Mouse (Mus musculus) liver, embryonic 14.5 days (tissue): ENCODE measurements at regions not wholly inside any gene's neighbourhood (a gene's known extent, or its start where the extent isn't known, plus 50 kb on each side); places are given as distances from the start of the nearest gene placed in this dataset.
A peak's percentile ranks its signal among the peaks of the same experiment; 100 is the strongest.

Source experiments
- ATAC-seq: fragments of 200-750 bp; cut with Nextera tagmentation; 2 replicates; pipeline ENCODE4 v1.8.0; 2017; ENCODE audit warnings: moderate number of reproducible peaks, mild to moderate bottlenecking, moderate library complexity; ENCODE audit not compliant: insufficient read depth
- DNase-seq, 3 experiments: peaks; one replicate each; pipeline ENCODE4 v3.0.0-alpha.2; 2012 to 2013; ENCODE audit warnings: low read depth in 3 of 3, low spot score in 3 of 3
- H3K27ac ChIP-seq: fragments of 300-500 bp; sonication (generic); 2 replicates; pipeline ENCODE4 v1.5.1; 2014; ENCODE audit warnings: moderate library complexity, mild to moderate bottlenecking, control low read depth, inconsistent platforms
- H3K27me3 ChIP-seq: fragments of 300-500 bp; sonication (generic); 2 replicates; pipeline ENCODE4 v1.6.1; 2014; ENCODE audit warnings: mild to moderate bottlenecking, low read length, moderate library complexity; ENCODE audit not compliant: control insufficient read depth, insufficient read depth
- H3K36me3 ChIP-seq: fragments of 300-500 bp; sonication (generic); replicated peaks from 2 replicates; pipeline ENCODE4 v1.6.1; 2014; ENCODE audit warnings: low read depth; ENCODE audit not compliant: control insufficient read depth, insufficient read depth
- H3K4me1 ChIP-seq, 2 experiments: fragments of 200-500 bp in 1 of 2; fragments of 300-500 bp in 1 of 2; sonication (generic) in 1 of 2; replicated peaks; 2 replicates each; pipeline ENCODE4 v1.6.1; 2012 to 2014; ENCODE audit warnings: antibody characterized with exemption in 1 of 2, inconsistent platforms in 1 of 2, low read length in 1 of 2; ENCODE audit not compliant: control insufficient read depth in 2 of 2, insufficient read depth in 2 of 2
- H3K4me2 ChIP-seq: fragments of 300-500 bp; sonication (generic); 2 replicates; pipeline ENCODE4 v1.6.1; 2014; ENCODE audit warnings: low read depth, mild to moderate bottlenecking, control low read depth, moderate library complexity
- H3K4me3 ChIP-seq, 2 experiments: fragments of 200-500 bp in 1 of 2; fragments of 300-500 bp in 1 of 2; sonication (generic) in 1 of 2; 2 replicates each; pipeline ENCODE4 v1.5.1; 2012 to 2014; ENCODE audit warnings: low read depth in 2 of 2, low read length in 2 of 2, mild to moderate bottlenecking in 2 of 2, control low read depth in 1 of 2, inconsistent platforms in 1 of 2, moderate library complexity in 1 of 2; ENCODE audit not compliant: insufficient read depth in 1 of 2
- H3K9ac ChIP-seq: fragments of 300-500 bp; sonication (generic); replicated peaks from 2 replicates; pipeline ENCODE4 v1.6.1; 2014; ENCODE audit warnings: mild to moderate bottlenecking, control low read depth, moderate library complexity
- H3K9me3 ChIP-seq: fragments of 300-500 bp; sonication (generic); 2 replicates; pipeline ENCODE4 v1.6.1; 2016; ENCODE audit warnings: low read length, mixed read lengths; ENCODE audit not compliant: control insufficient read depth
- CTCF ChIP-seq: IDR thresholded peaks from 2 replicates; pipeline ENCODE4 v1.5.1; 2016; ENCODE audit warnings: antibody characterized with exemption, low read depth, control low read depth
- EP300 ChIP-seq: IDR thresholded peaks from 2 replicates; pipeline ENCODE4 v1.6.1; 2016; ENCODE audit warnings: antibody characterized with exemption, low read depth
- WGBS: fragments of 180-500 bp; shearing (Covaris S2); extraction: QIAGEN DNeasy Blood & Tissue Kit; methylation state at CpG from one replicate; pipeline ENCODE4 v1.1.7; 2014; ENCODE audit not compliant: insufficient replicate concordance; 5-methylcytosine and 5-hydroxymethylcytosine counted together

DNA sequence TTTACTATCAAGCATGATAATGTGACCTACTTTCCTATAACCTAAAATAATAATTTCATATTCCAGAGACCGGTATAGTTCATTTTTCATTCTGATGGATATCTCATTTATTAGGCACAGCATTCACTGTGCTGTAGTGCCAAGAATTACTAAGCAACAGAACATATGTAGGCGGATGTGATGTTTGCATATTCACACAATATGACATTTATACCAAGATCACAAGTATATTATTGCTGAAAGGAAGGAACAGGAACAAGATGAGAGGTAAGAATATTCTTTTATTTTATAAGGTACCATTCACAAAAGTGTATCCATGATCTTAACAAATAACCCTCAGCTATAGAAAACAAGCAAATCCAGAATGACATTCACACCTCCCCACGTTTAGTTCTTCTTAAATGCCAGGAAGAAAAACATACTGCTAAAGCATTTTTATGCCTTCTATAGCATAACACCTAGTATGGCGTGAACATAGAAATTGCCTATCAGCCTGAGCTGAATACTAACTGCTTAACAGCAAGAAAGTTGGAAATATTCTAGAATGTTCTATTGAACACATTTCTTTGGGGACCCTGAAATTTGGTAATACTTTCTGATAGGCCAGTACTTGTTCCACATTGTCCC lies 1062.8 kb upstream of the Acvr2a start:
- TF ChIP-seq CTCF (no peak), EP300 (no peak)

DNA sequence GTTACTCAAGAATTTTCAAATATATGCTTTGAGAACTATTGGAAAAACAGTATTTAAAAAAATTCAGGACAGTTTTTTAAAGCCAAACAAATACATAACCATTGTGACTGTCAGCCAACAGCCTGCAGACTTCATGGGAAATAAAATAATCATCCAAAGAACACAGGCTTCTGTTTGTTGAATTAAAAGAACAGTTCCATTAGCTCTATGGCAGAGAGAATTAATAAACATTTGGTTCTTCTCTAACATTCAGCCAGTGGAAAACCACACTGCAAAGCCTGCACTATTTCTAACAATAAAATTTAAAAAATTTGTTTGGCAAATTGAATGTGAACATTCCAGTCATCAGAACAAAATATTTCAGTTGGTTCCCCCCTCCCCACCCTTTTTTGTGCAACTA lies 1058.2 kb upstream of the Acvr2a start:
- DNase-seq = no peak
- no peak for ATAC-seq
- no peaks in the 10 kb centered on the region for H3K9me3 ChIP-seq
- H3K4me1 ChIP-seq = no peaks in the 10 kb centered on the region
- H3K4me3 ChIP-seq = no peak overlapping the region
- H3K4me2 ChIP-seq = no peak overlapping the region
- H3K27me3 ChIP-seq = no peaks in the 10 kb centered on the region
- no peak for TF ChIP-seq EP300
- no peak for TF ChIP-seq CTCF
- H3K27ac ChIP-seq = no peak overlapping the region
- no peaks in the 10 kb centered on the region for H3K36me3 ChIP-seq
- H3K9ac ChIP-seq = no peak overlapping the region

More for the DNA sequence above, 1062.8 kb upstream of the Acvr2a start:
- Histone ChIP-seq H3K36me3 (no peaks in the 10 kb centered on the region), H3K27ac (no peak overlapping the region), H3K27me3 (no peaks in the 10 kb centered on the region), H3K9ac (no peak overlapping the region), H3K4me2 (no peak overlapping the region), H3K9me3 (no peaks in the 10 kb centered on the region), H3K4me1 (no peaks in the 10 kb centered on the region), H3K4me3 (no peak overlapping the region)
- 53% methylated on average over 4 of the region's 4 CpGs for WGBS
- ATAC-seq (no peak), DNase-seq (no peak)

DNA sequence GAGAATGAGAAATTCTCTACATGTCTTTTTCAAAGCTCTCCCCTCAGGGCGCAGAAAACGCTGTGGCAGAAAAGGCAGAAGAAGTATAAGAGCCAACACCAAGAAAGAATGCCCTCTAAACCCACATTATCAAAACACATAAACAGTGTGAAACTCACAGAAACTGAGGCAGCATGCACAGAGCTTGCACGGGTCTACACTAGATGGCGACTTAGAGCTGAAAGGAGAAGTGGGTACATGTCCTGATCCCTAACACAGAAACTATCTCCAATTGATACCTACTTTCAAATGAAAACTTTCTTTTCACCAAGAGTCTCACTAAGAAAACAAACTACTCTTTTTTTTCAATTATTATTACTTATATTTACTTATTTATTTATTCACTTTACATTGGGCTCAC lies 1057.7 kb upstream of the Acvr2a start:
- H3K27ac ChIP-seq = no peak overlapping the region
- no peak for TF ChIP-seq CTCF
- TF ChIP-seq EP300 = no peak
- DNase-seq = no peak
- H3K9me3 ChIP-seq = no peaks in the 10 kb centered on the region
- H3K4me1 ChIP-seq = no peaks in the 10 kb centered on the region
- no peaks in the 10 kb centered on the region for H3K36me3 ChIP-seq
- 37% methylated on average over 4 of the region's 4 CpGs for WGBS
- no peak overlapping the region for H3K9ac ChIP-seq
- ATAC-seq = no peak
- no peaks in the 10 kb centered on the region for H3K27me3 ChIP-seq
- H3K4me2 ChIP-seq = no peak overlapping the region
- no peak overlapping the region for H3K4me3 ChIP-seq

DNA sequence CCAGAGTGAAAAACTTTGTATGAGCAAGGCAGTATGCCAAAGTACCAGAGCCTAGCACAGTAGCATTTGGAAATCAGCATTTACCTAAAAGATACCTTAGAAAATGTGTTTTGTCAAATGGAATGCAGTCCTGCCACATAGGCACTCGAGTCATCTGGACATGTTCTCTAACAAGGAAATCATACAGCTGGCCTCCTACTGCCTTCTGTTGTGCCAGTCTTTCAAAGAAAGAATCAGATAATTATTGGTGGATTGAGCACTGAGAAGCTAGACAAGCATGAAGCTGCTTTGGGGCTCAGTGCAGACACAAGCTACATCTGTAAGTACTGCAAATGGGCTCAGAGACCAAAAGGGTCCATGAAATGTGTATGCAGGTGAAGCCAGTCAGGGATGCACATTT lies 1038.1 kb upstream of the Acvr2a start:
- Histone ChIP-seq H3K4me2 (no peak overlapping the region), H3K27ac (no peak overlapping the region), H3K4me1 (no peaks in the 10 kb centered on the region), H3K9me3 (no peaks in the 10 kb centered on the region), H3K9ac (no peak overlapping the region), H3K27me3 (no peaks in the 10 kb centered on the region), H3K36me3 (no peaks in the 10 kb centered on the region), H3K4me3 (no peak overlapping the region)
- WGBS = 13% methylated on average over 1 of the region's 1 CpGs
- ATAC-seq = no peak
- DNase-seq = no peak
- TF ChIP-seq EP300 (no peak), CTCF (no peak)

DNA sequence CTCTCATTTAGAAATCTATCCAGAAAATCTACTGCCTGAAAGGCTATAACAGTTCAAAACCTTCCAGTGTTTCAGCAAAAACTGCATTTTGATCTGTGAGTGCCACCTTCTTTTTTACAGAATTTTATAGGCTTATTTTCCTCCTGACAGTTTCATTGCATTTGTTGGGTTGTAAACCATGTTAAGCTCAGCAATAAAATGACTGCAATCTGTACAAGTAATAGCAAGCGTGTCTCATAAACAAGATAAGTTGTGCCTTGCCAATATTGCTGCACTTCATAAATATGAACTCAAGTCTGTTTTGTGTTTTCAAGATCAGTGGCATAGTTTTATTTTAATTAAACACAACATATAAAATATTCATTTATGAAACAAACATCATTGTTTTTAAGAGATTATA lies 1036.9 kb upstream of the Acvr2a start:
- Histone ChIP-seq H3K9ac (no peak overlapping the region), H3K9me3 (no peaks in the 10 kb centered on the region), H3K4me1 (no peaks in the 10 kb centered on the region), H3K36me3 (no peaks in the 10 kb centered on the region), H3K27ac (no peak overlapping the region), H3K4me3 (no peak overlapping the region), H3K4me2 (no peak overlapping the region), H3K27me3 (no peaks in the 10 kb centered on the region)
- 63% methylated on average over 1 of the region's 1 CpGs for WGBS
- ATAC-seq (no peak), DNase-seq (no peak)
- TF ChIP-seq EP300 (no peak), CTCF (no peak)

DNA sequence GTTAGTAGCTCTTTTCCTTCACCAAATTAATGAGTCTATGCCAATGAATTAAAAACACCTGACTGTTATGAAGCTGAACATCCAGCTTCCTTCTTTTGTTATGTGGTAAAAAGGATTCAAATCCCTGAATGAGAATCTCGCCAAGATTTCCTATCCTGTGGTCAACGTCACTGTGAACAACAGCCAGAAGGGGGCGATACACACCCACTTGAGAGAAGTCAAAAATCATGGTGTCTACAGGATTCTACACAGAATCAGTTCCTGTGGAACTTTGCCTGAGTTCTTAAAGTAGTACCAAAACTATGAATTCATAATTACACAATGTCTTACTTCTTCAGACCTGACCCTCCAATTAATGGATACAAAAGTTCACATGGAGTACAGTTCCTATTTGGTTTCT lies 1028.1 kb upstream of the Acvr2a start:
- no peaks in the 10 kb centered on the region for H3K9me3 ChIP-seq
- no peak for DNase-seq
- H3K4me2 ChIP-seq = no peak overlapping the region
- no peaks in the 10 kb centered on the region for H3K4me1 ChIP-seq
- no peaks in the 10 kb centered on the region for H3K36me3 ChIP-seq
- H3K27me3 ChIP-seq = no peaks in the 10 kb centered on the region
- no peak overlapping the region for H3K4me3 ChIP-seq
- no peak for ATAC-seq
- peak; percentile 29; the same call in 1 of the 2 replicates for TF ChIP-seq CTCF
- no peak for TF ChIP-seq EP300
- no peak overlapping the region for H3K9ac ChIP-seq
- H3K27ac ChIP-seq = no peak overlapping the region
- WGBS = 12% methylated on average over 3 of the region's 3 CpGs
